8 mouse cellular contexts compared by ENCODE assay signal in genomic region chr11:29547249-29547751, GRCm38 (mm10). TPM values are rescaled to one million over a fixed set of nuclear protein-coding genes. Genes with fewer than 3 reads are reported as not detected.
A peak's percentile ranks its signal among the peaks of the same experiment; 100 is the strongest.
DNase-seq lines count a peak whose midpoint lies in the region; ATAC-seq and TF ChIP-seq lines count a peak whose summit lies in the region.

No protein-coding gene starts in this region.

- no peaks in the 10 kb centered on the region for H3K9me3 ChIP-seq in embryonic facial prominence, embryonic 14.5 days (ENCODE audit: control insufficient read depth, low read length)
- H3K9me3 ChIP-seq in intestine, embryonic 15.5 days = no peaks in the 10 kb centered on the region

- TF ChIP-seq POLR2A in myocyte (IDR thresholded peaks at IDR 0.05; ENCODE audit: insufficient read length, low read depth) = no peak

- intact Hi-C loops in left cerebral cortex, adult 2 months (cut with DNase I) = loop anchor here (2.0 to 5.0 kb wide), 2 partner anchors 20 to 335 kb away; partner anchors contain the start of gene Mtif2

- H3K27ac ChIP-seq in left cerebral cortex, adult 2 months = peak overlapping the region; percentile 98
- peak overlapping the region; percentile 84 for H3K27ac ChIP-seq in embryonic facial prominence, embryonic 14.5 days (replicated peaks; ENCODE audit: low read depth, low read length)
- peak overlapping the region; percentile 72 for H3K27ac ChIP-seq in intestine, embryonic 15.5 days

- peak overlapping the region; percentile 87 for H3K4me3 ChIP-seq in left cerebral cortex, adult 2 months
- peak overlapping the region; percentile 75 for H3K4me3 ChIP-seq in embryonic facial prominence, embryonic 14.5 days (ENCODE audit: low read depth, low read length)
- H3K4me3 ChIP-seq in intestine, embryonic 15.5 days (replicated peaks) = peak overlapping the region; percentile 69
- H3K4me3 ChIP-seq in myocyte = peak overlapping the region; percentile 94

- peaks cover 36% of the 10 kb centered on the region for H3K36me3 ChIP-seq in embryonic facial prominence, embryonic 14.5 days (ENCODE audit: control insufficient read depth, insufficient read depth, low read length)
- H3K36me3 ChIP-seq in intestine, embryonic 15.5 days = peaks cover 8% of the 10 kb centered on the region
- peaks cover 23% of the 10 kb centered on the region for H3K36me3 ChIP-seq in myocyte (ENCODE audit: control insufficient read depth, insufficient read depth)

- WGBS in embryonic facial prominence, embryonic 14.5 days = under 1% methylated on average over 27 of the region's 27 CpGs
- under 1% methylated on average over 27 of the region's 27 CpGs for WGBS in intestine, embryonic 15.5 days

- no peaks in the 10 kb centered on the region for H3K27me3 ChIP-seq in embryonic facial prominence, embryonic 14.5 days (replicated peaks; ENCODE audit: control insufficient read depth, insufficient read depth, low read length)
- H3K27me3 ChIP-seq in intestine, embryonic 15.5 days (replicated peaks) = no peaks in the 10 kb centered on the region
- no peaks in the 10 kb centered on the region for H3K27me3 ChIP-seq in myocyte (ENCODE audit: control insufficient read depth, insufficient read depth, insufficient read length)

- H3ac ChIP-seq in myocyte (ENCODE audit: control insufficient read depth, insufficient read length) = peak overlapping the region; percentile 16

- TF ChIP-seq CTCF in left cerebral cortex, adult 2 months (IDR thresholded peaks at IDR 0.05) = no peak

- H3K79me2 ChIP-seq in myocyte (ENCODE audit: control insufficient read depth, insufficient read depth) = peaks cover 23% of the 10 kb centered on the region

- H3K9ac ChIP-seq in embryonic facial prominence, embryonic 14.5 days (ENCODE audit: low read depth, low read length) = peak overlapping the region; percentile 90
- H3K9ac ChIP-seq in intestine, embryonic 15.5 days = peak overlapping the region; percentile 78

- H3K4me2 ChIP-seq in embryonic facial prominence, embryonic 14.5 days (ENCODE audit: low read depth, low read length) = peak overlapping the region; percentile 57
- peak overlapping the region; percentile 50 for H3K4me2 ChIP-seq in intestine, embryonic 15.5 days (replicated peaks)
- peak overlapping the region; percentile 80 for H3K4me2 ChIP-seq in myocyte (ENCODE audit: low read depth)

- H3K4me1 ChIP-seq in embryonic facial prominence, embryonic 14.5 days (ENCODE audit: control insufficient read depth, insufficient read depth, low read length) = peaks cover 9% of the 10 kb centered on the region
- 0 out of 2 replicates have a peak, but pooled peaks cover 4% of the 10 kb centered on the region for H3K4me1 ChIP-seq in intestine, embryonic 15.5 days (replicated peaks)

- DNase-seq in left cerebral cortex, adult 2 months (ENCODE audit: extremely low spot score in 1 of 2, low spot score in 2 of 2) = no peak
- no peak for DNase-seq in left cerebral cortex, adult 11 months (ENCODE audit: low spot score)
- no peak for DNase-seq in embryonic facial prominence, embryonic 14.5 days (ENCODE audit: low spot score)
- no peak for DNase-seq in cerebellum, adult 11 months
- DNase-seq in urinary bladder, postnatal 14 days (ENCODE audit: low spot score) = no peak

- peak; percentile 28 for ATAC-seq in embryonic facial prominence, embryonic 14.5 days (ENCODE audit: low read depth)
- peak; percentile 18 for ATAC-seq in intestine, embryonic 15.5 days
- no peak for ATAC-seq in inflammation-experienced regulatory T-cells, adult 6 months

TF ChIP-seq in myocyte, 11 proteins besides CTCF, POLR2A, EP300 and RAD21:
- TF ChIP-seq POLR2AphosphoS2 (IDR thresholded peaks at IDR 0.05; ENCODE audit: insufficient read length, low read depth) = peak; percentile 60
- TF ChIP-seq E2F4 (IDR thresholded peaks at IDR 0.05; ENCODE audit: insufficient read depth) = no peak

RNA-seq across cellular contexts. Expression of gene Clhc1, which starts 0.5 kb away (rescaled TPM):
- under 1 TPM in 1 of 2 experiments, not detected in 1; 0.21 TPM for total RNA-seq in left cerebral cortex, adult 2 months (2021)
- 0.12 and 0.15 TPM in 2 replicates for polyA plus RNA-seq in embryonic facial prominence, embryonic 14.5 days (2014; fragmentation: Nextera tagmentation; extraction: Ambion mirVana)
- 0.18 TPM in 1 of 2 replicates, not detected in the other for polyA plus RNA-seq in intestine, embryonic 15.5 days (2015; fragmentation: Nextera tagmentation; extraction: Ambion mirVana)
- polyA plus RNA-seq in myocyte (2012; fragmentation: generic; extraction: Trizol) = 0.04 TPM
- polyA plus RNA-seq in inflammation-experienced regulatory T-cells, adult 6 months (2017; shearing (Covaris generic)) = 1 to 10 TPM in 2 of 3 experiments, under 1 TPM in 1; 0.69 to 1.8 (median 1.4) TPM

RNA-seq across cellular contexts. Expression of gene Rps27a, which starts 0.6 kb away (rescaled TPM):
- 100 to 1,000 TPM; 427 to 468 TPM for total RNA-seq in left cerebral cortex, adult 2 months (2021)
- polyA plus RNA-seq in embryonic facial prominence, embryonic 14.5 days (2014; fragmentation: Nextera tagmentation; extraction: Ambion mirVana) = 1,401 and 1,473 TPM in 2 replicates
- 1,060 and 1,132 TPM in 2 replicates for polyA plus RNA-seq in intestine, embryonic 15.5 days (2015; fragmentation: Nextera tagmentation; extraction: Ambion mirVana)
- polyA plus RNA-seq in myocyte (2012; fragmentation: generic; extraction: Trizol) = 1,894 TPM
- 1,000 to 10,000 TPM in 2 of 3 experiments, 100 to 1,000 TPM in 1; 892 to 1,752 (median 1,284) TPM for polyA plus RNA-seq in inflammation-experienced regulatory T-cells, adult 6 months (2017; shearing (Covaris generic))

RNA-seq across cellular contexts. Expression of gene Mtif2, which starts 21.1 kb away (rescaled TPM):
- 10 to 100 TPM; 31.6 to 34.2 TPM for total RNA-seq in left cerebral cortex, adult 2 months (2021)
- polyA plus RNA-seq in embryonic facial prominence, embryonic 14.5 days (2014; fragmentation: Nextera tagmentation; extraction: Ambion mirVana) = 23.6 and 34.2 TPM in 2 replicates
- polyA plus RNA-seq in intestine, embryonic 15.5 days (2015; fragmentation: Nextera tagmentation; extraction: Ambion mirVana) = 42.4 and 44.1 TPM in 2 replicates
- polyA plus RNA-seq in myocyte (2012; fragmentation: generic; extraction: Trizol) = 7.5 TPM
- polyA plus RNA-seq in inflammation-experienced regulatory T-cells, adult 6 months (2017; shearing (Covaris generic)) = 10 to 100 TPM; 54.9 to 68.0 (median 59.2) TPM

RNA-seq across cellular contexts. Expression of gene Prorsd1, which starts 32.5 kb away (rescaled TPM):
- 1 to 10 TPM; 2.9 to 4.1 TPM for total RNA-seq in left cerebral cortex, adult 2 months (2021)
- 28.1 and 33.1 TPM in 2 replicates for polyA plus RNA-seq in embryonic facial prominence, embryonic 14.5 days (2014; fragmentation: Nextera tagmentation; extraction: Ambion mirVana)
- 22.4 and 24.0 TPM in 2 replicates for polyA plus RNA-seq in intestine, embryonic 15.5 days (2015; fragmentation: Nextera tagmentation; extraction: Ambion mirVana)
- 13.5 TPM for polyA plus RNA-seq in myocyte (2012; fragmentation: generic; extraction: Trizol)
- polyA plus RNA-seq in inflammation-experienced regulatory T-cells, adult 6 months (2017; shearing (Covaris generic)) = 10 to 100 TPM; 41.2 to 47.8 (median 47.3) TPM
